Mouse (Mus musculus) megakaryocyte, embryonic 14.5 days (primary cell): ENCODE measurements around the gene Fgfbp3.

ENCODE experiments used
- FLI1 ChIP-seq: IDR thresholded peaks from 2 replicates; pipeline ENCODE4 v1.6.1; 2012; ENCODE audit warnings: low read length, inconsistent platforms, mixed read lengths
- GATA1 ChIP-seq: IDR thresholded peaks from 3 replicates; pipeline ENCODE4 v1.6.1; 2012; ENCODE audit warnings: mixed read lengths, low read length, inconsistent platforms, borderline replicate concordance

DNA sequence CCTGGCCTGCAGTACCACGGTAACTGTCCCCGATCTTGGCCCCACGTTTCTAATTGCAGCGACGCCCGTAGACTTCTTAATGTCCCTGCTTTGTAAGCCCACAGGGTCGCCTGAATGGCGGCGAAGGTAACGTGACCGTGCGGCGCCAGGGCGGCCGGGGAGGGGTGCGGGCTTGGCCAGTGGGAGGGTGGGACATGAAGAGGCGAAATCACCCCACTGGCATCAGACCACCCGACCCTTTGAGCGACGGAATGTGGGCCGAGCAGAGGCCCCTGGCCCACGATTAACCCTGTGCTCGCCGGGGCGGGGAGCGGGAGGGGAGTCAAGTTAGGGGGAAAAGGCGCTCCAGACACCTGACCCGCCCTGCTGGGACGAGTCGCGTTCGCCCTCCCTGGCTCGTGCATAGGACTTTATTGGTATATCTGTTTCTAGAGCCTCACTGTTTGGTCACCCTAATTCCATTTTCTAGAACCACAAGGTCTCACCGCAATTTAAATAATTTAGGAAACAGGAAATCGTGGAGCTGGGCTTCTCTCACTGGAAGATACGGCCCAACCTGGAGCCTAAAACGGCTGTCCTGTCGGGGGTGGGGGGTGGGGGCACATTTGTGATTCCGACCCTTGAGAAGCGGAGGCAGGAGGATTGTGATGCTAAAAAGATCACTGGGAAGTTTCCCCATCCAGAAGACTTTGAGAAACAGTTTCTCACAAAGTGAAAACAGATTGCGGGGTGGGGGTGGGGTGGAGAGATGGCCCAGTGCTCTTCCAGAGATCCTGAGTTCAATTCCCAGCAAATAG lies 15.0 kb downstream of the Fgfbp3 start:
- TF ChIP-seq GATA1 = no peak
- no peak for TF ChIP-seq FLI1
